Mouse (Mus musculus): ENCODE results near the gene Ms4a12.
"Not testable (repeated sequence)": the region's sequence is repeated elsewhere in the genome, so short reads cannot be mapped to it uniquely, and the experiment has no call there.

Gene Ms4a12

DNA sequence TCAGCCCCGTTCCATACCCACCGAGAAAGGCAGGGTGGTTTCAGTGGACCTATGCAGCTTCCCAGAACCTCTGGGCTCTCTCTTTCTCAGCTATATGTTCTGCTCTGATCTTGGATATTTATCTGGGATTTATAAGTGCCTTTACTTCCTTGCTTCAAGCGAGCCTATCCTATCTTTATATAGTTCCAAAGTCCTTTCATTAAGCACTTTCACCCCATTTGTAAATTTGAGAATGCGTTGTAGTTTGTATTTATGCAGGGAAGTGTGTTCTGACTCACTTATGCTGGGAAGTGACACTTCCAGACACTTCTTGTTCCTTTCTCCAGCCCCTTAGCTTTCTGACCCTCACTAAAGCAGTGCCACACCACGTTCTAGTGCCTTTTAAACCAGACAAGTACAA, at the start of gene Ms4a12:
Gene Ms4a12 (minus strand): TSS at position 101 of the 400 bp plus-strand sequence.
- DNase-seq (ENCODE audit: low spot score in 2 of 2): no peak

DNA sequence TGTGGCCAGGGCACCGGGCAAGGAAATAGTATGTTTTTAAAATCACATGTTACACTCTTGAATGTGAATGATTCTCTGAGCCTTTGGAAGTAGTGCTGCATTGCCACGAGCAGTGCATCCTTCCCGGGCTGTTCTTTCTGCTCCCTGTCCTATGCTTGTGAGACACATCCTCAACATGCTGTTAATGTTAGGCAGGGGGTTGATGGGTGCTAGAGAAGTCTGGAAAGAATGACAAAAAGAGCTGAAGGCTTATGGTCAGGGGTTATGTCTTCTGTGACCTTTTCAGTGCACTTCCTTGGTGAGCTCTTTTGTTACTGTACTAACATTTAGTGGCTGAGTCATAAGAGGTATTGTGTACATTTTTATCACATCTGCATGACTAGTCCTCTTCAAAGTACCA, 48.0 kb upstream of the Ms4a12 start:
- DNase-seq (ENCODE audit: low spot score in 2 of 2): no peak

DNA sequence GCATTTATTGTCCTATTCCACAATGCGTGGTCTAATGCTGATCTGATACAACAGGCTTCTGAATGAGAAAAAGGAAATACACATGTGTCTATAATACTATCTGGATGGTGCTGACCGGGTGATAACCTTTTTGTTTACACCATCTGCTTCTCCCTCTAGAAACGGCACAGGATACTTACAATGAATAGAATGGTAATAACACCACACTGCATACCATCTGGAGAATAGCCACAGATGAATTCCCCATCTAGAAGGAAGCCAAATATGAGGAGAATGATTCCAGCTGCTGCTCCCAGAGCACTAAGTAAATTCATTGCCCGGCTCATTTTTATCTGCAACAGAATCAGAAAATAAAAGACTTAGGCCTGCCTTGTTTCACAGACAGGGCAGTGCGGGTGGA, 44.2 kb upstream of the Ms4a12 start:
- DNase-seq (ENCODE audit: low spot score in 2 of 2): no peak

DNA sequence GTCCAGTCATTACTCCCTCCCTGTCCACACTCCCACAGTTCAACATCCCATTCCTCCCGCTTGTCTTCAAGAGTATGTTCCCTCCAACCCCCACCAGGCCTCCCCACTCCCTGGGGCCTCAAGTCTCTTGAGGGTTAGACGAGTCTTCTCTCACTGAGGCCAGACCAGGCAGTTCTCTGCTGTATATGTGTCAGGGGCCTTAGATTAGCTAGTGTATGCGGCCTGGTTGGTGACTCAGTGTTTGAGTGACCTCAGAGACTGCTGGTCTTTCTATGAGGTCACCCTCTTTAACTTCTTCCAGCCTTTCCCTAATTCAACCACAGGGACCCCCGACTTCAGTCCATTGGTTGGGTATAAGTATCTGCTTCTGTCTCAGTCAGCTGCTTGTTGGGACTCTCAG, 34.7 kb upstream of the Ms4a12 start:
- DNase-seq (ENCODE audit: low spot score in 2 of 2): no peak

DNA sequence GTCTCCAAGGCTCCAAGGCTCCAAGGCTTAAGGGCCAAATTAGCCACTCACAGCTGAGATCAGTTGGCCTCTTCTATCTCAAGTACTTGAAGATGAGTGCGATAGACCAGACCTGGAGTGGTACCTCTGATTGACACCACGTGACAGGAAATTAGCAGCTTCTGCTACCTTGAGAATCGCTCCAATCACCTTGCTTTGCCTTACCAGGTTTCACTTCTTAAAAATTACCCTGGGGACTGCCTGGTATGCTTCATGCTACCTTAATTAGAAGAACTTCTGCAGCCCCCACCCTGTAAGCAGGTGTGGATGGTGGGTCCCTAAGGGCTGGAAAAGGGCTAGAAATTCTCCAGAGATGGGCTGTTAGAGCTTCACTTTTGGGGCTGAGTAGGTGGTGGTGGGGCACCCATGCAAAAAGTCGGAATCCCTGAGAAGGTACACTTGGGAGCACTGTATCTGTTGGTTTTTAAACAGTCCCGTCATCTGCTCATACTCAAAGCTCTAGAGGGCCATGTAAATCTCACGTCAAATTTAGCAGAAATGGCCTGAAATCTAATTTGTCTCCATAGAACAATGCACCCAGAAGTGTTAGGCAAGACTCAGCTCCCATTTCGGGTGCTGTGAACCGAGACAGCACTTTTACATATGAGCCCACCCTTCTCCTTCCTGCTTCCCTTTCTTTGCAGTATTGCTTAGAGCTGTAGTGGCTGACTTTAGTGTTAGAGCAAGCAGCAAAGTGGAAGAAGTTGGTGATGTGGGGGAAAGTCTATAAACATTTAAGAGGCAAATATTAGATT, 34.0 kb upstream of the Ms4a12 start, which contains the start of gene Ms4a1:
Gene Ms4a1 (minus strand): TSS at position 190 of the 794 bp plus-strand sequence.
- no peak for DNase-seq (ENCODE audit: low spot score in 2 of 2)

DNA sequence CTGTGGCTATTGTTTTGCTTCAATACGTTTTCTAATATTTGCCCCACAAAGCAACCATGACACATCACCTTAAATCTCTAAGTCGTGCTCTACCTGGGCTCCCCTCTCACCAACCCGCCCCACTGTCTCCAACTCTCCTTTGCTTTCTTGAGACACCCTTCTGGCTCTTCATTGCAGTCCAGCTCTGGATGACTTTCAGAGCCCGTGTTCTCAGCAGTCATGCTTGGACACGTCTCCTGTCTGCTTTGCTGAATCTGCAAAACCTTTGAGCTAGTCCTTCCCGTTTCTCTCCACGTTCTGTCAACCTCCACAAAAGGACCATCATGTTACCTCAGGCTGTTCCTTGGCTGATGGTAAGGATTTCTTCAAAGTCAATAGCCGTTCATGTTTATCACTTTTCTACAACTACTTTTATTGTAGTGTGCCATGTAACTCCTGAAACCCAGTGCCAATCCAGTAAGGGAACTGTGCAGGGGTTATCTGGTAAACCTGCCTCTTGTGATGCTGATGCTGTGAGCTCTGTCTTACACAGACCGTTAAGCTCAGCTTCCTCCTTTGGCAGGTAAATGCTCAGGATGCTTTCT, 32.4 kb upstream of the Ms4a12 start:
- DNase-seq (ENCODE audit: low spot score in 2 of 2): no peak

DNA sequence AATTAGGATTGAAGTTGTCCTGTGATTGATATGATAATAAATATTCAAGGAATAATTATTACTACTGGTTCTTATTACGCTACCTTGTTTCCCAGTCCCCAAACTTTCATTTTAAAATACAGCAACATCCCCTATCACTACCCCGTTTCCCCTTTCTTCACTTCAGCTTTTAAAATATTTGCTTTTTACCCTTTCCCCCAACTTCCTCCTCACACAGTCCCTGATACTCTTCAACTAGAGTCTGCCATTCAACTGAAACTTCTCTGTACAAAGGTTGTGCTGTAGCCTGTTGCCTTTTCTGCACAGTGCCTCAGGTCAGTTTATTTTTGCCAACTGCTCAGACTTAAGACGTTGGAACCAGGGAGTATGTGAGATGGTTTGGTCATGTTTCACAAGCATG, 31.3 kb upstream of the Ms4a12 start:
- no peak for DNase-seq (ENCODE audit: low spot score in 2 of 2)

DNA sequence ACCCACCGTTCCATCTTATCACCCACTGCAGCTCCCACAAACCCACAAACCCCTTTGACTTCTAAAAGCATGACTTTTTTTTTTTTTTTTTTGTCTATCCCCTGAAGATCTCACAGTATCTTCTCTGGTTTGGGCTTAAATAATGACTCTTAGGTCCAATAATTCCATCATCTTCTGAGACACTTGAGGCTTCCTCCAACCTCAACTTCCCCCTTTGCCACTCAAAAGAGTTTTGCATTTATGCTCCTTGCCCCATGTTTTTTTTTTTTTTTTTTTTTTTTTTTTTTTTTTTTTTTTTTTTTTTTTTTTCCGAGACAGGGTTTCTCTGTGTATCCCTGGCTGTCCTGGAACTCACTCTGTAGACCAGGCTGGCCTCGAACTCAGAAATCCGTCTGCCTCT, 30.7 kb upstream of the Ms4a12 start:
- DNase-seq (ENCODE audit: low spot score in 2 of 2): not testable (repeated sequence)

DNA sequence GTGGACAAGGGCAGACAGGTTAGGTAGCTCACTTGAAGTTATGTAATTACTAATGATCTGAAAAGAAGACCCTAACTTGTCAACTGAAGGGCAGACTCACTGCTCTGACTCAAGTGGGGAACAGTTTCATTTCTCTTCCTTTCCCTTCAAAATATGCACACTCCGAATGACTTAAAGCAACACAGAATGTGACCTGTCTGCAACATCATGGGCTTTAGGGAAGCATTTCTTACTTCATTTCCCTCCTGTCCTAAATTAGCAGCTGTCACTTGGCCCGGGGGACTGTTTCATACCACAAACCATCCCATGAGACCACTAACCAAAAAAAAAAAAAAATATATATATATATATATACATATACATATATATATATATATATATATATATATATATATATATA, 29.3 kb upstream of the Ms4a12 start:
- DNase-seq (ENCODE audit: low spot score in 2 of 2): no peak

DNA sequence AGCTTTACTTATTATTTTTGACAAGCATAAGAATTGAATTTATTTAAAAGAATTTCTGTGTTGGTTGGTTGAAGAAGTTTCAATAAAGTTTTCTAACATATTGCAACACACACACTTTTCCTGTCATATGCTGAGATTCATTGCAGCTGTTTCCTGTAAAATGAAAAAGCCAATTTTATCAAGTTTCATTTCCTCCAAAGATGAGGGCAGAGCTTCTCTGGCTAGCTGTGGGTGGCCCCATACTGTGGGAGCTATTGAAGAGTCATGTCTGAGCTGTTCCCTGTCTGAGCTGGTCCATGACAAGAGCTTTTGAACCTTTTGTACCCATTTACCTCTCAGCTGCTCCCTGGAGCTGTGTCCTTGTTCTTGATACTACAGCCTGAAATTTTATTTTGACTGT, 12.0 kb upstream of the Ms4a12 start:
- no peak for DNase-seq (ENCODE audit: low spot score in 2 of 2)

DNA sequence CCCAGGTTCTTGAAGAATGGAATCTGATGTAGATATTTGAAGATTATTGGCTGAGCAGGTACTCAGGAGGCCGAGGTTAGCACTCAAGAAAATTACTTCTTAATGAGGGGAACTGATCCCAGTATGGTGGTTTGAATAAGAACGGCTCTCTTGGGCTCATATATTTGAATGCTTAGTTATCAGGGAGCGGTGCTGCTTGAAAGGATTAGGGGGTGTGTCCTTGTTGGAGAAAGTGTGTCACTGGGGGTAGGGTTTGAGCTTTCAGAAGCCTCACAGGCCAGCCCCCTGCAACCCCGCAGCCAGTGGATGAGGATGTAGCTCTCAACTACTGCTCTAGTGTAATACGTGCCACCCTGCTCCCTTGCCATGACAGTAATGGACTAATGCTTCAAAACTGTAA, 10.3 kb upstream of the Ms4a12 start:
- no peak for DNase-seq (ENCODE audit: low spot score in 2 of 2)

DNA sequence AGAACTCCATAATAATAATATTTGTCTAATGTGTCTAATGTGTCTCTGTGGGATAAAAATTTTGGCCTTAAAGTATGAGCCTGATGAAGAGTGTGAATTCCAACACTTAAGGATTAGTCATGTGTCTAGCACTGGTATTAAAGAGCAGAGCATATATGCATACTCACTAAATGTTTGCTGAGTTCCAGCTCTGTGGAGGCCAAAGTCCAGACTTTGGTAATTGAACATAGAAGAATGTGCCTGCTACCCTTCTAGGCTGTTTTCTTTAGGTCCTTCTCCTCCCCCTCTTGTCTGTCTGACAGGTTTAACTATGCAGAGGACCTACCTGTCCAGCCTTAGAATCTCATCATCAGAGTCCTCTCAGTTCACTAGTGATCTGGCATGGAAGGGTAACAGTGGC, 3.6 kb upstream of the Ms4a12 start:
- DNase-seq (ENCODE audit: low spot score in 2 of 2): no peak

DNA sequence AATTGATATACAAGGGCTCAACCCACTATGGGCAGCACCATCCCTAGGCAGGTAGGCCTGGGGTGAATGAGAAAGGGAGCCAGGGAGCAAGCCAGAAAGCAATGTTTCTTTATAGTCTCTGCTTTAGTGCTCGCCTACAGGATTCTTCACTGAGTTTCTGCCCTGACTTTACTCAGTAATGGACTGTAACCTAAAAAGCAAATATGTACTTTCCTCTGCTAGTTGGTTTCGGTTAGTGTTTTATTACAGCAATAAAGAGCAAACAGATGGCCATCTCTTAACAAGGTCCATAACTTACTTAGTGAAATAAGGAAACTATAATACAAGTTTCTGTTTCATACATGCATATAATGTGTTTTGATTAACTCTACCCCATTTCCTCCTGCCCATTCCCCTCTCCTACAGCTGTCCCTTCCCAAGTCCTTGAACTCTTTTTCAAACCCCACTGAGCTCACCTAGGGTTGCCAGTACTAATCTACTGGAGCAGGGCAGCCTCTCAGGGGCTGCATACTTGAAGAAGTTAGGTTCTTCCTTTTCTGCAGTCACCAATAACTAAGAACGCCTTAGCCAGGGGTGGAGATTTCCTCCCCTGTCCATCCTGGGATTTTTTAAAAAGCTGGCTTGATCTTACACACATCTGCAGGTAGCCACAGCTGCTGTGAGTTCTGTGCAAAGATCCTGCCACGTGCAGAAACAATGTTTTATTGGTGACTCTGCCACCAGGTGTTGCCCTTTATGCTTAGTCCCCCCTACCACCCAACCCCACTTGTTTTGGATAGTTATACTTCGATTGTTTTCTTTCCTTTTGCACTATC, 2.9 kb upstream of the Ms4a12 start:
- DNase-seq (ENCODE audit: low spot score in 2 of 2): no peak

DNA sequence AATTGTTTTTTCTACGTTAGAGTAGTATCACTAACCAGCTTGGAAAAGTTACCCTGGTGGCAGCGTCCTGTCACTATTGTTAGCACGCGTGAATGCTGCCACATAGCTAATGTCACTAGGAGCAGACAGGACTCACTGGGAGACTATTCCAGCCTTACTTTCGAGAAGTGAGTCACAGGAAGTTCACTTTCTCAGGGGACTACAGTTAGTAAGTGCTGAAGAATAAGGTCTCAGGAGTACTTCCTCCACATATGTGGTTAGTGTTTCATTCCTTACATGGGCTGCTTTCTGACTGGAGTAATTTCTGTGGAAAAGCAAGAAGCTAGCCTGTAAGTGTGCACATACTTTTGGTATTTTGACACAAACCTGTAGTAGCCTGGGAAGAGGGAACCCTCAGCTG, 2.0 kb upstream of the Ms4a12 start:
- no peak for DNase-seq (ENCODE audit: low spot score in 2 of 2)

DNA sequence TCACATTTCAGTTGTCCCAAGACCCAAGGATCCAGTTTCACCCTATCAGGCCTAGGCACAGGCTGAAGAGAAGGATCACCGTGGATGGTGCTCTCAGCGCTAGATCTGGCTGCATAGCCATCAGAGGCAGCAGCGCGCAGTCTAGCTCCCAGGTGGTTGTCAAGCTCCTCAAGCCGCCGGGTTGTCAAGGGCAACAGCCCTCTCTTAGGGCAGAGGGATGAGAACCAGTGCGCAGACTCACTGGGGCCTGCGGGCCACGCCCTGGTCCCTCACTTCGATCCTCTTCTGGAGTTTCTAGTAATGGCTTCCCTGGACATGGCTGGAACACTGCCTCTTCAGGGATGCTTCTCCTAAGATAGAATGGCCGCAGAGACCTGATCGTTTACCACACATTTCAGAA, 35.7 kb downstream of the Ms4a12 start, which contains the start of gene Ms4a13:
Gene Ms4a13 (minus strand): TSS at position 192 of the 400 bp plus-strand sequence.
- no peak for DNase-seq (ENCODE audit: low spot score in 2 of 2)

DNA sequence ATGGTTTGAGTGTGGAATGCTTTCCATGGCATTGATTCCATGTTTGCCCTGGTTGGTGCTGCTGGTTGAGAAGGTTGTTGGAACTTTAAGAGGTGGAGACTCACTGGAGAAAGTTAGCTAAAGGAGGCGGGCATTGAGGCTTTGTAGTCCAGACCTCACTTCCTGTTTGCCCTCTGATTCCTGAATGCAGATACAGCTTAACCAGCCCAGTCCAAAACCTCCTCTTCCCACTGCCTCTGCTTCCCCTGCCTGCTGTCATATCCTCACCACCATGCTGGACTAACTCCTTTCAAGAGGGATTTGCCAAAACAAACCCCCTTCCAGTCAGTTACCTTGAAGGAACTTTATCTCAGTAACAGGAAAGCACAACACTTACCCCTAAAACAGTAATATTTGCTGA, 39.7 kb downstream of the Ms4a12 start:
- no peak for DNase-seq (ENCODE audit: low spot score in 2 of 2)

DNA sequence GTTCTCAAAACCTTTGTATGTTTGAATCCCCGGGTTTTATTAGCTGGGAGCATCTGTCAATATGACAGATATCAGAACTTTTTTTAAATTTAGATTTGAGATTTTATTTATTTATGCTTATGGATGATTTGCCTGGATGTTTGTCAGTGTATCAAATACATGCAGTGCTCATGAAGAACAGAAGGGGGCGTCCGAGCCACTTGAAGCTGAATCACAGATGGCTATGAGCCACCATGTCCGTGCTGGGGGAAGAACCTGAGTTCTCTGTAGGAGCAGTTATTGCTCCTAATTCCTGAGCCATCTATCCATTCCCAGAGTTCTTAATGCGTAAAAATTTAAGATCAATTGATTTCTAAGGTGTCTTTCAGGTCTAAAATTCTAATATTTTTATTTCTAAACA, 48.1 kb downstream of the Ms4a12 start:
- DNase-seq (ENCODE audit: low spot score in 2 of 2): no peak

DNA sequence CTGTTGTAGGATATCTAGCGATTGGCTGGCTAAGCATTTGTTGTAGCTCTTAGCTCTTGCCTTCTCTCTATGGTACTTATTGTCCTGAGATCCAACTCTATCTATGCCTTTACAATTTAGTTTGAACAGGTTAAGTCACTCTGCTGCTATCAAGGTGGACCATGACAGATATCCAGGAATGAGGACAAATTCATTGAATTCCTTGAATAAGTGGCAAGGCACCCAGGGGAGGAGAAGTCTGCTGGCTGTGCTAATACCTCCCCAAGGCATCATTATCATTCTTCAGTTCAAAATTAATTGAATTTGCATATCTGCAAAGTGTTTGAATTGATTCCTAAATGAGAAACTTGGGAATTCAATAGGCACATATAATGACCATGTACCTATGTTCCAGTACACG, 54.8 kb downstream of the Ms4a12 start:
- DNase-seq (ENCODE audit: low spot score in 2 of 2): no peak

DNA sequence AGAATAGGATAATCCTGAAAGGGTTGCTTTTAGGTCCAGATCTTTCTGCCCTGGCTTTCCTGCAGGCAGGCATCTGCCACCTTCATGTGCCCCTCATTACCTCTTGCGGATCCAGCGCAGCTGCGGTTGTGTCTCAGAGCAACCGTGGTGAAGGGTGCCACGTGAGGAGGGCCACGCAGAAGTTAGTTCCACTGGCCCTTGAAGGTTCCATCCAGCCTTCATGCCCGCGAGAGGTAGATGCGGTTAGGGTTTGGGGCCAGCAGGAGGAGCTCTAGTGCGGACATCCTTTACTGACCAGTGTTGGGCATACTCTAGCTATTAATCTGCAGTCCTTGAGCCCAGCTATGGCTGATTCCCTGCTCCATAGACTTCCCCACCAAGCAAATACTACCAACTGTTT, 67.1 kb downstream of the Ms4a12 start, which contains the start of gene 1700025F22Rik:
Gene 1700025F22Rik (minus strand): TSS at position 149 of the 400 bp plus-strand sequence.
- peak; percentile 4 to 6 for DNase-seq (ENCODE audit: low spot score in 2 of 2)
